Mouse (Mus musculus) layer of hippocampus, adult 8-10 months (tissue): ENCODE measurements at regions not wholly inside any gene's neighbourhood (a gene's known extent, or its start where the extent isn't known, plus 50 kb on each side); places are given as distances from the start of the nearest gene placed in this dataset.

Source experiments
- DNase-seq, 2 experiments: peaks; one replicate each; pipeline ENCODE4 v3.0.0; 2022; ENCODE audit warnings: low spot score in 2 of 2

DNA sequence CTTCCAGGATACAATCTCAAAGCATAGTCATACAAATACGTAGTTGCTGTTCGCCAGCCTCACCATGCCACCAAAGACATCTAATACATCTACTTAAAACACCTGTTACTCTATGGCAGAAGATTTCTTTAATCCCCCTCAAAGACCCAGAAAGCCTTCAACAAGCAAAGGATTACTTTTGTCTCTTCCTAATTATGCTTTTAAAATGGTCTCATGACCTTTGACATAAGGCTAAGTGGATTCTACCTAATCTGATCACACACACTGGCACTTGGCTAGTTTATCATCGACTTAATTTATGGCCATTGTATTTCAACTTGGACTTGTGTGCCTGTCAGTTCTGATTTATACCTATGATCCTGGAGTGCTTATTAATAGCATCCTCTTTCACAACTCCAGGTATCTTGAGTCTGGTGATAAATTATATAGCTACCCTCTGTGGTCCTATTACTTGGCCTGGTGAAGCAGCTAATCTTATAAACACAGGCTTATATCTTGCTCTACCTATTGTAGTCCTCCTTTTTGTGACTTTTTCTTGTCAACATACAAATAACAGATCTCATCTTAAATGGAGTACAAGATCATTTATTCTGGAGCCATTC lies 568.6 kb upstream of the B3galt2 start:
- DNase-seq, result no peak

DNA sequence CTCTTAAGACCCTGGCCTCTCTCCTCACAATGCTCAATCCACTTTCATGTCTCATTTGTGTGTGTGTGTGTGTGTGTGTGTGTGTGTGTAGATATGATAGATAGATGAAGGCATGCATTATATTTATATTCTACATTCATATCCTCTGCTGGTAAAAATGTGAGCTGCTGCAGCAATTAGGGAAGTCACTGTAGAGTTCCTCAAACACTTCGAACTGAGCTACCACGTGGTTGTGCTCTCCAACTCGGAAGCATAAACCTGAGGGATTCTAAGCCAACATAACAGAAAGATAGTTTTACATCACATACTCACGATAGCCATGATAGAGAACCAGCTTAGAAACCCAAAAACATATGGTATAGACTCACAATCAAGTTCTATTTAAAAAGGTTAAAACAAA lies 565.5 kb upstream of the B3galt2 start:
- DNase-seq, result no peak

DNA sequence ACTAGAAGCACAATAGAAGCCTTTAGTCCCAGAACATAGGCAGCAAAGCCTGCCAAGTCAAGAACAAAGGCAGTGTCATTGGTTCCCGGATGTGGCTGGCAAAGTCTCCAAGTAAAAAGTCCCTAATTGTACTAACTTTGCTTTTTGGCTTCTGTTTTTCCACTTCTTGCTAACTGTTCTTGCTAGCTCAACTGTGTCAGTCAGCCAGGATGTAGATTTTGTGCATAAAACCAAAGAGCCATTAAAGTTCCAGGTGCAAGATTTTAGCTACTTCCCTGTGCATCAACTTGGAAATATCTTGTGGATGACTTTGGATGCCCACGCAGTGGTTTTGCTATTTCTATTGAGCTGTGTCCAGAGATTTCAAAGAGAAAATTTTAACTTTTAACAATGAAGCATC lies 560.0 kb upstream of the B3galt2 start:
- peak in 1 of 2 experiments; percentile 22 for DNase-seq

DNA sequence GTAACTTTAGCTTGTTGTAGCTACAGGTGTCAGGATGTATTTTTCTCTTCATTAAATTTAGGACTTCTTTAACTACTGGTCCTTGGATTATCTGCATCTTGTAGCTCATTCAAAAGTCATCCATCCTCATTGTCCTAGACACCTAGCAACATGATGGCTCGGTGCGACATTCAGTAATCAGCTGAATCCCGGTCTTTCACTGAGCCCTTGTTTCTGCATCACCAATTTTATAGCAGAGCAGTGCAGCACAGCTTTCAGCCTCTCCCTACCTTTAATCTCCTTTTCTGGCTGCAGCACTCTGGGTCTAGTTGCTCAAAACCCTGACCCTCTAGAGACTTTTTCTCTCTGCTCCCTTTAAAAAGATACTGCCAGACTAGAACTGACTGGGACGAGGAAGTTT lies 543.6 kb upstream of the B3galt2 start:
- no peak for DNase-seq

DNA sequence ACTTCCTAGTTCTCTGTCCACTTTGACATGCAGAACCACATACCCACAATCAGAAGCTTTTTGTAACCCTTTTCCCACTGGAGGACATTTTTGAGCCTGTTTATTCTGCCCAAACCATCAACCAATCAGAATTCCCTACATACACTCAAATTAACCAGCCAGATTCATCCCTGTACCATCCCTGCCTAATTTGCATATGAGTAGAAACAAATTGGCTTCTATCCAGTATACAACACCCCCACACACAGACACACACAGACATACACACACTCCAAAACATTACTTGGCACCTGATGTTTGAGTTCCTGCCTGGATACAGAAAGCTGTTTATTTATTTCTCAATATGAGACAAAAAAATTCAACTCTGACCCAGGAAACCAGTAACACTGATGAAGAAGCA lies 542.2 kb upstream of the B3galt2 start:
- DNase-seq, result no peak

DNA sequence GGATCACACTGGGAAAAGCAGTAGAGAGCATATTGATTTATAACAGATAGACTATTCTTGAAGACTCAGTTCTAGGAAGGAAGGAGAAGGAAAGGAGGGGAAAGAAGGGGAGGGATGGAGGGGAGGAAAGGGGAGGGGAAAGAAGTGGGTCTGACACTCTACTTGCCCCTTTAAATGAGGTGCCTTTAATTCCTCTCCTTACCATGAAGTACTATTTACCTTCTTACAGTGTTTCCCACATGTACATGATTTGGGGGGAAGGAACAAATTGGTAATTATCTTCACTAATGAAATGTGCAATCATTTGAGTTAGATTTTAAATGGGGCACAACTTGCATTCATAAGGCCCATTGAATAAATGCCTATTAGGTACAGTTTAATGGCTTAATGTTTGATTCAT lies 518.3 kb upstream of the B3galt2 start:
- DNase-seq, result no peak

DNA sequence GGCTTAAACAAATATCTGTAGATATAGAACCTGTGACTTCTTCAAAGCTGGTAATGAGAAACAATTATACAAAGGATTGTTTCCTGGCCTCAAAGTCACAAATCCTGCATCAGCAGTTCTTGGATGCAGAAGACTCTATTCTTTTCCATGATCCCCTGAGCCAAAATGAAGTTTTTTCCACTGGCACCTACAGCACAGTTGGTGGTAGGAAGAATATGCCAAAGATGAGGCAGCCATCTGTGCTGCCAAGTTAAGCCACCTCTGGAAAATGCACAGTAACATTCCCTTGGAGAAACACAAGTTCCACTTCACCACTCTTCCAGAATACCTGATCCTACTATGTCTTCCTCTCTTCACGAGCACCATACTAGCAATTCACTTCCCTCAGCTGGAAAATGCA lies 510.2 kb upstream of the B3galt2 start:
- no peak for DNase-seq

DNA sequence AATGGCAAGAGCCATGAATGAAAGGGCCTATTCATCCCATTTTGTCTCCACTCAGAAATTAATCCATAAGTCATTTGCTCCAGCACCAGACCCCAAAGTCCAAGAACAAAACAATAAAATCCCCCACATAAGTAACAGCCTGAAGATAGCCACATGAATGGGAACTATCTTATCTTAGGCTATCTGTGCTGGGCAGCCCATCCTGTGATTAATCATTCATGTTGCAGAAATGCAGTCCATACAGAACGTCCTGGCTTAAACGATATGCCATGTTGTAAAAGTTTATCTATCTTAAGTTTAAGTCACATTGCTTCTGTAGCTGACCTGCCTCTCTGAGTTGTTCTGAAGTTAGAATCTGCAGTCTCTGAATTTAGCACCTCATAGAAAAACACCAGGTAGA lies 507.7 kb upstream of the B3galt2 start:
- no peak for DNase-seq

DNA sequence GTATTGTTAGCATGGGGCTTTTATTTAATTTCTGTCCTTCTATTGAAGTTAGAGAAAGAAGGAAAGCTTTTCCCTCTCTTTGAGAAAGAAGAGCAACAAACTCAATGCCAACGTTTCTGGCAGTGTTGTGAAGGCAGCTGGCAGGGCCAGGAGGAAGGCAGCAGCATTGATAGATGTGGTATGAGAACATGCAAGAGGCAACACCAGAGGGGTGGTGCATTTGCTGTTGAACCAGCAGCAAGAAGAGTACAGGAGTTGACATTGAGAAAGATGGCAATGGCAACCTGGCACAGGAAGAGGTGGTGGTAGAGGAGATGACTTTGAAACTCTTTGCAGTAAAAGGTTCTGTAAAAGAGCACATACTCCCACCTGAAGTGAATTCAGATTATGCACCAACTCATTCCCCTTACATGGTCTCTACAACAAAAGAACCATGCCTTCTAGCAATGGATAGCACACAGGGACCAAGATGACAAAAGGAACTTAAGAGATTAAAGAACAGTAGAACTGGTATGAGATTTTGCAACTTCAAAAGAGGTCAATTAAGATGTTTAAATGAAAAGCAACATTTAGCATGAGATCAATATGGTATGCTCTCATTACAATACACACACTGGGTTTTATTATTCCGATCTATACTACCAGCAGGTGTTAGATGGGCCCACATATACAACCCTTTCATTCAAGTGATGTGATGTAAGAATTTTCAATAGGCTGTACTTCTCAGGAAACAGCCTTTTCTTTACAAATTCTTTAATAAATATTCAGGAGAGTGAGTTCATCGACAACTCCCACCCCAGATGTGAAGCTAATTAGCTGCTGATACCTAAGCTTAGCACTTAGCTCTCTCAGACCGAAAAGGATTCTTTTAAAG lies 495.1 kb upstream of the B3galt2 start:
- no peak for DNase-seq

DNA sequence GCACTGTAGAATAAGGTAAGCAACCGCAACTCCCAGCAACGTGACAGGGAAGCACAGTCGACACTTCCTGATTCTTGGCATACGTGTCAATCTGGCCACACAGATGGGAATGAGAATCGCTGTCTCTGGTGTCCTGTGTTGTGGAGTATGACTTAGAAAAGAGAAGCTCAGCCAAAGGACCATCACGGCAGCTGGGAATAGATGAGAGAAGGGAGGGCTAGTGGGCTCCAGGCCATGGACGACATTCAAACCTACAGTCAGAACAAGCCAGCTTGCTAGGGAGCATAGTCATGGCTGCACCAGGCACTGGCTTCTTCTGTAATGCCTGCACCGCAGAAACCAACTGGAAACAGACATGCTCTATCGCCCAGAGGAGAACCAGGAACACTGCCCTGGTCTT lies 469.2 kb upstream of the B3galt2 start:
- DNase-seq, result peak in 1 of 2 experiments; percentile 18

DNA sequence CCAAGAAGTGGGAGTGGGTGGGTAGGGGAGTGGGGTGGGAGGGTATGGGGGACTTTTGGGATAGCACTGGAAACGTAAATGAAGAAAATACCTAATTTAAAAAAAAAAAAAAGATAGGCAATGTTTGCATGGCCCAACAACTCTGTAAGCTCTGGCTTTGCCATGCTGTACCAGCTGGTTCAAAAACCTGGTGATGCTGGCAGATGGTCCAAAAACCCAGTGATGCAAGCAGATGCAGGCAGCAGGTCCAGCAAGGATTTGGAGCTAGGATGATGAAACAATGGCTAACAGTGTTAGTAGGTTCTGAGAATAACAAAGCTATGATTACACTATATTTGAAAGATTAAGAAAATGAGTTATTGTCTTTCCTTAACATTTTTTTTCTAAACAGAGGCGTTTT lies 466.6 kb upstream of the B3galt2 start:
- DNase-seq, result peak; percentile 59 to 69

DNA sequence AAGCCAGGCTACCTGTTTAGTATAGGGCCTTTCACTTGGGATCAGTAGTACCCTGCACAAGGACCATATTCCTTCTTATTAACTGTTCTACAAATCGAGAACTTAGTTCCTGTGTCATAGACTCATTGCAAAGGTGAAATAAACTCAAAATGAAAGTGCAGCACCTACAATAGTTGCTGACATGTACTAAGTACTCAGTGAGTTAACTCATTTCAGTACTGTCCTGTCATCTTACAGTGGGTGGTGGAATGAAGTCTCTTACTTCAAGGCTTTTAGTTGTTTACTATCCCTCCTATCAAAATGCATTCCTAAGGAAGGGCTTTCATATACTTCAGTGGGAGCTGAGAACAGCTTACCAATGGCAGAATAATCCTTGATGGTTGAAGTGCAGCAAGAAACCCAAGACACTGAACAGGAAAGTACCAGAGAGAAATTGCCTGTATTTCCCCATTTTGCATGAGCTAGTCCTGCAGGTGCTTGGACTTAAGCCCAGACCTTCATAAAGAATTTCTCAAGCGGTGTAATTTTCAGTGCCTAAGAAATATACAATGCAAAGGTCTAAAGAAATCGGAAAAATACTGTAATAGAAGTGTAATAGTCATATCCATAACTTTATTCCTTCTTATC lies 448.2 kb upstream of the B3galt2 start:
- no peak for DNase-seq

DNA sequence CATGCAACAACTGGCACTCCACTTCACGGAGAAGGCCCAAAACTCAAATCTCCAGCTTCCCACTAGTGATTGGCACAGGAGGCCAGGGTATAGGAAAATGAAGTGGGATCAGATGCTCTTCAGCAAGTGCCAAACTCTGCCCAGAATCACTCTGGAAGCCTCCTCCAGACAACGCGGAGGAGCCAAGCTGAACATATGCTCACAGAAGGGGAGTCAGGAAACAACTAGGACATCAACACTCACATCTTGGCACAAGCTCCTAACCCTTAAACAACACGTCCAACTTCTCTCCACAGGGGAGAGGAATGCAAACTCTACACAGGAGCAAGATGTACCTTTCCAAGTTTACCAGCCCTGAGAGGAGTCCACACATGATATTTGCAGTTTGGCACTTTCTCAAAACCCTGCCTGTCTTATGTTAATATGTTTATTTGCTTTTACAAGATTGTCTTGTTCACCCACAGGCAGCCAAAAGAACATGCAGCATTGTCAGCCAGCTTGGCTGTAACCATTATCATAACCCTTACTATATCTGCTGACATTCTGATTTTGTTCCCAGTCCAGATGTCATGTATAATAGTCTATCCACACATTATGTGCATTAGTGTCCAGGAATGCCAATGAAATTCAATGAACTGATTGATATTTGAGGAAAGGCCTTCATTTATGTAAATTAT lies 440.1 kb upstream of the B3galt2 start:
- DNase-seq, result peak; percentile 61 to 63

DNA sequence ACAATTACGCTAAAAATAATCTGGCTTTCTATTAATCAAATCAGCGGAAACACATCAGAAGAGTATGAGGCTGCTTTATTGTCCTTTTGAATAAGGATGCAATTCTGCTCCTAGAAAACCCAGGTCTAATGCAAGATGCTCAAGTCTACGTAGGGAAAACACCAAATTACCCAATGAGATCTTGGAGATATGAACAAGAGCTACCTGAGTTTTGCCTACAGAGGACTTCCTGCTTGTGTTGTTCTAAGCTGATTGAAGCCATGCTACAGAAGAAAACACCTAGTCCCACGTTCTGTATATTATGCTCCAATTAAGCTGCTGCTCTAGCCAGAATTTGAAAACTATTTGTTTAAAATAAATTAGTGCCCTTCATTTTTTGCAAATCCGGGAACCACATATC lies 439.5 kb upstream of the B3galt2 start:
- no peak for DNase-seq

DNA sequence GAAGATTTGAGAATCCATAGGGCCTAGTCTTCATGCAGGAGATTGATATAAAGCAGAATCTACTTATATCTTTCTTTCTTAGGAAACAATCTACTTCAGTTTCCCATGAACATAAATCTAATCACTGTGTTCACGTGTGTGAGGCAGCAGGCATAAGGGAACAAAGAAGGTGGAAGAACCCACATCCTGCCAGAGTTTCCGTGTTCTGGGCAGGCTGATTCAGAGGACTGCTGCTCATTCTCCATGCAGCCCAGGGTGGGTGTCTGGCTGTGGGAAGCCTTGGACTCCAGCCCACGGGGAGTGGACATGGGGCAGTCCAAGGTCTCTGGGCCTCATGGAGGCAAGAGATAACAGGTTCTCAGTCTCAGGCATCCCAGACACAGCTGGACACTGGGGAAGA lies 438.3 kb upstream of the B3galt2 start:
- no peak for DNase-seq

DNA sequence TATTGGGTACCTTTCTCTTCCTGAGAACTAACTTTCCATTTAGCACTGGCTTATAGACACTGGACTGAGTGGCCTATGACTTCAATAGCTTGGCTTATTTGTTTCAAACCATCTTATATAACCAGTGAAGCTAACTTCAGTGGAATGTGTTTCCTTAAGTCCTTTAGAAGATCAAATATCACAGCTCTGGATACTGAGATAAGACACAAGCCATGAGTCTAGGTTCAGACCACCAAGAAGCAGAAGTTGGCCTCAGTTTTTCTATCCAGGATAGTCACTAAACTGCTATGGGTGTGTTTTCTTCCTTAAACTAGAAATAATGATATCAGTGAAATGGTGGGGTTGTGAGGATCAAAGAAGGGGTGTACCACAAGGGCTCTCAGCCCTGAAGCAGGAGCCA lies 436.4 kb upstream of the B3galt2 start:
- DNase-seq, result no peak

DNA sequence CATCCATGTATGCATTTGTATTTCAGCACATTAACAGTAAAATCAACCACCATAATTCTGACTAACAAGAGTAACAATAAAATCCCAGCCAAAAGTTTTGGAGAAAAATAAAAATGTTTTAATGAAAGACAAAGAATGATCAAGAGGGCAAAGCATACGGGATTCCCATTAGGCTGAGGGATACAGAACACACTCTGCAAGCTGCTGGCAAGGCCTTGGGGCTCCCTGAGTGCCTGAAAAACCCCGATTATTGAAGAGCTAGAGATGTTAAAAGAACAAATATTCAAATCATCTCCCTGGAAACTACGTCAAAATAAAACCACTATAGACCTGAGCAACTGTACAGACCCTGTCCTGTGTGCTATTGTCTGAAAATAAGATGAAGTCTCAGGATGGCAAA lies 433.5 kb upstream of the B3galt2 start:
- DNase-seq, result no peak

DNA sequence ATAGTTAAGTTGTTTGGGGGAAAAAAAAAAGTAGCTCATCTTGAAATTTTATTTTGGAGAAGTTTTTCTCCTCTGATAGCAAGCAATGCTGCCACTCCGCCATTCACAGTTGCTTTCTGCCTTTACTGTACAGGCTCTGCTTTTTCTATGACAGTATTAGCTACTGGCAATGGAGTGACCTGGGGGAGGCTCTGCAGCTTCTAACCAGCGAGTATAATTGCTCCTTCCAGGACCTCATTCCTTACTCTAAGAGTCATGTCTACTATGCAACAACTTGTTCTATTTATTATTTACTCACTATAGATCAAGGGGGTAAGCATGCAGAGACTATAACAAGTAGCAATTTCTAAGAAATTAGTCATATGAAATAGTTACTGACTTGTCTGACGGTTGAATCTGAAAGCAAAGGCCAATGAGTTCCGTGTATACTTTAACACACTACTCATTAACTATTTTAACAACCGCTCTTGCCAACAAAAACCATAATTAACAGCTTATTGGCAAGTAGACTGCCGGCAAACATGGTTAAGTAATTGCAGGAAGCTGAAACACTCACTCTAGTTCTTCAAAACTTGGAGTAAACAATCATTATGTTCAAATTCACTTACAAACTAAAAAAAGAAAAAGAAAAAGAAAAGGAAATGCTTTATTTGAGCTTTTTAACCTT lies 432.9 kb upstream of the B3galt2 start:
- no peak for DNase-seq

DNA sequence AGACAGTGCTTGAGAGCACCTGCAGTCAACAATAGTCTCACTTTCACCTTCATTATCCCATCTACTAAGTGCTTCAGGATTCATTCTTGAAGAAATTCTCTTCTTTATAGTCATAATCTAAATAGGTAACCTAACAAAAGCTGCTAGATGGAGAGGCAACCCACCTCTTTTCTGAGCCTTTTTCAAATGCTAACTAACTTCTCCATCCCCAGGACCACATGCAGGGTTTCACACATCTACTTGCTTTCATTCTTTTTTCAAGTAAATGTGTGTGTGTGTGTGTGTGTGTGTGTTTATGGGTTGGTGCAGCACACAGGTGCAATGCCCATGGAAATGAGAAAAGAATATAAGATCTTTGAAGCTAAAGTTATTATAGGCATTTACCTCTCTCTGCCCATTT lies 423.1 kb upstream of the B3galt2 start:
- no peak for DNase-seq

DNA sequence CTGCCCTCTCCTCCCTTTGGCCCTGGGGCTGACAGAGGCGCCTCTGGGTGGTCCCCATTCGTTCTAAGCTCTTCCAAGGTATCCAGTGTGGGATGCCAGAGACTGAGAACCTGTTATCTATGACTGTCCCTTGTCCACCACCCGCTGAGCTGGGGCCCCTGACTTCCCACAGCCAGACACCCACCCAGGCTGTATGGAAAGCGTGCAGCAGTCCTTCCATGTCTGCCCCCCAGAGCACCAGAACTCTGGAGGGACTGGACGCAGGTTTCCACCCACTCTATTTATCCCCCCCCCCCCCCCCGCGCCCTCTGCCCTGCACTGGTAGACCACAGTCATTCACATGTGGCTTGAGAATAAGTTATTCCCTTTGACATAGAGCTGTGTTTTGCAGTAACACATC lies 408.5 kb upstream of the B3galt2 start:
- no peak for DNase-seq

DNA sequence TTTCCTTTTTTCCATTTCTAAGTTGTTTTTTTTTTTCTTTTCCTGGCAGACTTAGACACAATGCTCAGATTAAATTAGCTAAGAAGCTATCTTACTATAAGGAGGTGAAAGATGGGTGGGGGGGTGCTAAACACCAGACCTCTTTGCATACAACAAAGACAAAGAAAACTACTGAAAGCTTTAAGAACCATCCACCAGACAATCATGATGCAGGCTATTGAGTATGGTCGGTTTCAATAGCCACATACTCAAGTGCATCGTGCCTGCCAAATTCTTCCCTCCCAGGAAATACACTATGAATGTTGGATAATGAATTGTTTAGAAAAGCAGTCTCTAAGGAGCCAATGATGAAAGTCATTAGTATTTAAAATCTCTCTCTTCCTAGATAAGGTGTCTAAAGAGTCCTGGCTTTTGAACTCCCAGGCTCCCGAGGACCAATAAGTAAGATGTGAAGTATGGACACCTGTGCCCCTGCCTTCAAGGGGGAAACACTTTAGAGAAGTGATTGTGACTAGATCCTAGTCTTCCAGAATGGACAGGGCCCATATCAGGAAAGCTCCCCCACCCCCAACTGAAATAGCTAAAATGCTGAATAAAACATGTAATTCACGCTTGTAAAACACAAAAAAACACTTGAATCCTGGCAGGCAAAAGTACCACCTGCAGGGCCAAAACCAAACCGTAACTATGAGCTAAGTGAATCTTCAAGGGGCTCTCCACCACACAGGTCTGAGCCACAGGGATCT lies 381.8 kb upstream of the B3galt2 start:
- DNase-seq, result no peak
